Mouse (Mus musculus) heart, adult 9 months (tissue): Measurements from ENCODE around the gene Ugt1a7c.

ENCODE experiments used
- DNase-seq, 2 experiments: peaks; one replicate each; pipeline ENCODE4 v3.0.0; 2022; ENCODE audit warnings: low spot score in 2 of 2

Ugt1a7c gene

GRCm38 (mm10) chr1:88260604-88261377, 165.9 kb downstream of the Ugt1a7c start:
- no peak for DNase-seq

GRCm38 (mm10) chr1:88261706-88262105, 166.8 kb downstream of the Ugt1a7c start:
- no peak for DNase-seq

DNA sequence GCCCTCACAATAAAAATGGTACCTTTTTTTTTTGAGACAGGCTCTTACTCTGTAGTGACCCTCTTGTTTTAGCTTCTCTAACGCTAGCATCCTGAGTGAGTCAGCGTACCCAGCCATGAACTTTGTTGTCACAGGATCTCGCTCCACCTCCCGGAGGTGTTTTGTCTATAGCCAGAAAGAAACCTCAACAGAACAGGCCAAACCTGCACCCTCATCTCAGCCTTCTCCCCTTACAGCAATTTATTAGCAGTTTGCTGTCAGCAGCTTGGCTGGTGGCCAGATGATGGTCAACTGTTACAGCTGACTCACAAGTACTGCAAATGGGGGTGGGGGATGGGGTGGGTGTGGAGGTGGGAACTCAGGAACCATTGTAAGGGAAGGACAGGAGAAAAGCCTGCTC, 167.4 kb downstream of the Ugt1a7c start:
- peak in 1 of 2 experiments; percentile 30 for DNase-seq

- DNase-seq: no peak
Measured at GRCm38 (mm10) chr1:88262961-88263360, 168.1 kb downstream of the Ugt1a7c start.

DNA sequence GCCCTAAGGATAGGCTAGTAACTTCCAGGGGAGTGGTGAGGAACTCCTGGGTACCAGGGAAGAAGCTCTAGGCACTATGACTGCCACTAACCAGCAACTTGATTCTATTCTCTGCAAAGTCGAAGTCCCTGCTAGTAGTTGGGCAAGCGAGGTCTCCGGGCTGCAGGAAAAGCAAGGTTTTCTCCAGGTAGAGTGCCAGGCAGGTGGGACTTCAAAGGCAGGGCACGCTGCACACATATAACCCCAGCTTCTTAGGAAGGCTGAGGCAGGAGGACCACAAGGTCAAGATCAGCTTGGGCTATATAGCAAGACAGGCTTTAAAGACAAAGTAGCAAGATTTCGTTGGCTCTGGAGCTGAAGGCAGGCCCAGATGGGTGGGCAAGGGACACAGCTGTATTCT, 168.9 kb downstream of the Ugt1a7c start:
- DNase-seq: no peak

DNA sequence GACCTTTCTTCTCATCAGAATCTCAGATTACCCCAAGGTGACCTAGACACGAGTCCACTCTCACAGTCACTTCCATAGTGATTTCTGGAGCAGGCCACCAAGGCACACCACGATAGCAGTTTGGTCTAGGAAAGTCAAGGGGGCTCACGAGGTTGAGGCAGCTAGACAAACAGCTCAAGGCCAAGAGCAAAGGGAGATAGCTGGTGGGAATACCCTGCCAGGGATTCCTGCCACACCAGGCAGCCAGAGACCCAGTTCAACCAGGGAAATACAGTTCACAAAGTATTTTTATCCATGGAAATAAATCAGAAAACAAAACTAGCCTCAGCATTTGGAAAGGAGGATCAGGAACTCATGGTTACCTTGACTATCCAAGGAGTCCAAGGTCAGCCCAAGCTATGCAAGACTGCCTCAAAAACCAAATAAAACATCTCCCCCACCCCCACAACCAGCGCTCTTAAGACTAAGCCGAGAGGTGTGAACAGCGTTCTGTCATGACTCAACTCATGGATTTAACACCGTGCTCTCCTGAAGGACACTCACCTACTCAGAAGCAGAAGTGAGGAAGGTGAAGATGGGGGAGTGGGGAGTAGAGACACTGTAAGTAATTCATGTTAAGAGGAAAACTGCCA, 169.5 kb downstream of the Ugt1a7c start:
- DNase-seq: no peak

- no peak for DNase-seq
Measured at GRCm38 (mm10) chr1:88264869-88265240, 170.0 kb downstream of the Ugt1a7c start.

- no peak for DNase-seq
Measured at GRCm38 (mm10) chr1:88266123-88266522, 171.3 kb downstream of the Ugt1a7c start.

DNA sequence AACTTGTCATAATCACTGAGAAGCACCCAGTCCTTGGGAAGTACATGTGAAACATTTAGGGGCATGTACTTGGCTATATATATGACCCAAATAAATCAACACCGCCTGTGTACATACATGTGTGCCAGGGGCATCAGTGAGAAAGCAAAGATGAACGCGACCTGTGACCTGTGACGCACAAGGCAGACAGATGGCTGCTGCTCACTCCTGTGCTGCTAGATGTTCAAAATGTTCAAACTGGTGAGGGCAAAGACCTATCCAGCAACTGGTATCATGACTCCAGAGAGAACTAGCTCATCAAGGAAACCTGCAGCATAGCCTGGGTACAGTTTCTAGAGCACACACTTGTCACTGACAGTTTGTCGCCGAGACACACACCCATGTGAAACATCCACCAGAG, 172.6 kb downstream of the Ugt1a7c start:
- DNase-seq: no peak

GRCm38 (mm10) chr1:88268070-88268469, 173.2 kb downstream of the Ugt1a7c start:
- DNase-seq: no peak
